Mouse (Mus musculus): ENCODE measurements around the gene Ace3.

- TF ChIP-seq GATA1 (IDR thresholded peaks at IDR 0.05; ENCODE audit: low read length): no peak
- TF ChIP-seq TAL1 (IDR thresholded peaks at IDR 0.05; ENCODE audit: low read length): no peak
Observed at GRCm38 (mm10) chr11:105975636-105976035, 18.8 kb upstream of the Ace3 start.

Measured in erythroblast, embryonic 14.5 days (primary cell).